Mouse (Mus musculus) C2C12 (cell line): ENCODE results near the gene Lef1. TPM values are rescaled to one million over a fixed set of nuclear protein-coding genes. Genes with fewer than 3 reads are reported as not detected.

Experiments used
- H3K27me3 ChIP-seq: one replicate; pipeline ENCODE4 v1.6.1; 2011; ENCODE audit not compliant: control insufficient read depth, insufficient read depth, insufficient read length
- H3K36me3 ChIP-seq: one replicate; pipeline ENCODE4 v1.6.1; 2011; ENCODE audit not compliant: control insufficient read depth, insufficient read depth
- H3K4me3 ChIP-seq: one replicate; pipeline ENCODE4 v1.5.1; 2011; ENCODE audit warnings: mild to moderate bottlenecking, control low read depth; ENCODE audit not compliant: poor library complexity, insufficient read depth, severe bottlenecking
- H3K79me2 ChIP-seq: one replicate; pipeline ENCODE4 v1.6.1; 2011; ENCODE audit not compliant: control insufficient read depth, insufficient read depth
- H3K79me3 ChIP-seq: one replicate; pipeline ENCODE4 v1.6.1; 2011; ENCODE audit warnings: low read depth, control low read depth
- H3ac ChIP-seq: one replicate; pipeline ENCODE3; 2011; ENCODE audit warnings: low read depth; ENCODE audit not compliant: control insufficient read depth, insufficient read length
- CEBPB ChIP-seq: IDR thresholded peaks from one replicate; pipeline ENCODE4 v1.6.1; 2011; ENCODE audit warnings: low read depth, mild to moderate bottlenecking, control low read depth, moderate library complexity
- CTCF ChIP-seq: IDR thresholded peaks from one replicate; pipeline ENCODE4 v1.5.1; 2011; ENCODE audit not compliant: control insufficient read depth, insufficient read depth, insufficient read length
- FOSL1 ChIP-seq: IDR thresholded peaks from one replicate; pipeline ENCODE4 v1.8.0; 2011; ENCODE audit warnings: mild to moderate bottlenecking, low read length; ENCODE audit not compliant: poor library complexity, insufficient read depth, severe bottlenecking
- MAX ChIP-seq: IDR thresholded peaks from one replicate; pipeline ENCODE4 v1.6.1; 2011; ENCODE audit warnings: mild to moderate bottlenecking, control low read depth
- MYOD1 ChIP-seq: IDR thresholded peaks from one replicate; pipeline ENCODE4 v1.6.1; 2011; ENCODE audit warnings: low read depth; ENCODE audit not compliant: control insufficient read depth, insufficient read length
- MYOG ChIP-seq: IDR thresholded peaks from one replicate; pipeline ENCODE4 v1.6.1; 2011; ENCODE audit not compliant: control insufficient read depth, insufficient read length; ENCODE audit errors: extremely low read depth
- USF1 ChIP-seq: IDR thresholded peaks from one replicate; pipeline ENCODE4 v1.6.1; 2011; ENCODE audit warnings: low read depth, mild to moderate bottlenecking, control low read depth, moderate library complexity
- long read RNA-seq, 2 experiments: library from polyadenylated mRNA; unstranded; transcript quantifications; one replicate each; pipeline ENCODE4 v2.0.0; 2019 to 2020
- polyA plus RNA-seq: library from polyadenylated mRNA; unstranded; fragments of >200 nt; fragmentation: generic; extraction: Trizol; gene quantifications from one replicate; pipeline ENCODE4 v1.2.1, GENCODE M21; 2012; ENCODE audit warnings: missing spikeins

Gene Lef1
- 4.6 TPM for polyA plus RNA-seq
- long read RNA-seq, experiment 1, partial matches to known transcripts = 0 of 2 reads
- long read RNA-seq, experiment 1, other reads (novel, unspliced or antisense) = 1 of 2 reads
- long read RNA-seq, experiment 2, transcript Lef1-201 (12 exons, 3,482 nt) = major isoform, 20 of 36 reads
- long read RNA-seq, experiment 2, transcript Lef1-202 (11 exons, 3,398 nt) = minor isoform, 6 of 36 reads
- long read RNA-seq, experiment 2, partial matches to known transcripts = 3 of 36 reads
- long read RNA-seq, experiment 2, other reads (novel, unspliced or antisense) = 5 of 36 reads

DNA sequence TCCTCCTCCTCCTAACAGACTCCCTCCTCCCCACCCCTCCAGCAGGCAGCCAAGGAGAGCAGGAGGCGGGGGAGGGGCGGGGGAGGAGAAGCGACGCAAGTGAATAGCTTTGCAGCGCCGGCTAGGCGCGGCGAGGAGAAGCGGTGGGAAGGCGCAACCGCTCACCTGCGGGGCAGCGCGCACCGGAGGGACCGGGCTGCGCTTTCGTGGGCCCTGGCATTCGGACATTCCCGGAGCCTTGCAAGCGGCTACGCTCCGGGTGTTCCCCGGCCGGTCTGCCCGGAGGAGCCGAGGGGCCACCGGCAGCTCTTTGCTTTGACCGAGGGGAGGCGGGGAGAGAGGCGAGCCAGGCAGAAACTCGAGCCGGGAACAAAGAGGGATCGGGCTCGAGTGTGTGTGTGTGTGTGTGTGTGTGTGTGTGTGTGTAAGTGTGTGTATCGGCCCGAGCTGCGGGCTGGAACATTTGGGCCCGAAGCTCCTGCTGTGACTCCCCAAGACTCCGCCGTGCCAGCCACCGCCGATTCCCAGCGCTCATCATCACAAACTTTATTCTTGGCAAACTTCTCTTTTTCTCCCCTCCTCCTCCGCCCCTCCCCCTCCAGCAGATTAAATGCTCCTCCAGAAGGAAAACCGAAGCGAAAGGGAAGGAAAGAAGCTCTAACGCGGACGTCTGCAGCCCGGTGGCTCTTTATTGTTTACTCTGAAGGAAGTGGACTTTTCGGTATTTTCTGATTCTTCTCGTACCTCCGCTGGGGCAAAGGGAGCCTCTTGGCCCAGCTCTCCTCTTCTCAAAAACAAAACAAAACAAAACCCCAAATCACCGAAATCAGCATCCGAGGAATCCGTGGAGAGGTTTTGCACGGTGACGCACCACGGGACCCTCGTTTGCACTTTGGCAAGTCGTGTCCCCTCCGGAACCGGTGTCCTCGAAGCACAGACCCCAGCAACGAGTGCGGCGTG lies at the start of gene Lef1:
TSS of gene Lef1 (plus strand) at position 281 of the 960 bp plus-strand sequence.
- Histone ChIP-seq H3K27me3 (no peaks in the 10 kb centered on the region), H3ac (peak within 1 kb of the TSS; percentile 63), H3K79me2 (no peaks in the 10 kb centered on the region), H3K79me3 (no peaks in the 10 kb centered on the region), H3K36me3 (no peaks in the 10 kb centered on the region), H3K4me3 (peak within 1 kb of the TSS; percentile 46)
- TF ChIP-seq MYOD1 (no peak), USF1 (no peak), FOSL1 (no peak), MAX (no peak), CEBPB (no peak)

DNA sequence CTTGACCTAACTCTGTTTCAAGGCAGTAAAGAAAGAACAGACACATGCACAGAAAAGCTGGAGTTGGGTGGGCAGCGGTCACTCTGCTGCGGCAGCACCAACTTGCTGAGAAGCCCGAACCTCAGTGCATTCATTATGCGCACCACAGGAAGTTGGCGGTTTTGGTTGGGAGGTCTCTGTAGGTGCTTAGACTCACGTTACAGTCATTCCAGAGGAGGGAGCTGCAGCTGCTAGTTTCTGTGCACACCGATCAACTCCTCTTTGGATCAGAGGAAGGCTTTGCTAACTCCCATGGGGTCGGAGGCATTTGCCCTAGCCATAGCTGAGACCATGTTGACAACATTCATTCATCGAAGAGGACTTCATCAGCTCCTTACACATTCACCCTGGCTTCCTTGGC lies 45.3 kb upstream of the Lef1 start:
- no peaks in the 10 kb centered on the region for H3K79me2 ChIP-seq
- H3K36me3 ChIP-seq = no peaks in the 10 kb centered on the region
- no peak for TF ChIP-seq FOSL1
- no peak for TF ChIP-seq MYOG
- TF ChIP-seq MYOD1 = no peak
- no peak for TF ChIP-seq MAX
- TF ChIP-seq CEBPB = no peak
- no peak for TF ChIP-seq CTCF
- no peak for TF ChIP-seq USF1
- H3K27me3 ChIP-seq = no peaks in the 10 kb centered on the region
- H3ac ChIP-seq = no peak overlapping the region
- H3K4me3 ChIP-seq = no peak overlapping the region
- no peaks in the 10 kb centered on the region for H3K79me3 ChIP-seq

DNA sequence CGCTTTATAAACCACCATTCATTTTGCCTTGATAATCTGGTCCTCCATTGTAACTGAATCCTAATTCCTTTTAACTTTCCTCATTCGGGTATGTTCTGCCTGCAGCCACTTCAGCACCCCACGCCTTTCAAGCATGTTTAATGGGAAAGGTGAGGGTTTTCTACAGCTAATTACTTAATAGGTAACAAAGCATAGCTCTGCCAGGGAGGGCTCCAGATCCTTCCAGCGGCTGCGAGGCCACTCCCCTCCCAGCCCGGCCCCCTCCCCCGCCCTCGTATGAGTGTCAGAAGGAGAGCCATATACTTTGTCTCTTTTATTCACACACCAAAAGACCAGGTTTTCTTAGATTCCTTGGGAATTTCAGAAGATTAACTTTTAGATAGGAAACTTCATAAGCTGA lies 44.1 kb upstream of the Lef1 start:
- Histone ChIP-seq H3K4me3 (no peak overlapping the region), H3K79me3 (no peaks in the 10 kb centered on the region), H3ac (no peak overlapping the region), H3K36me3 (no peaks in the 10 kb centered on the region), H3K27me3 (no peaks in the 10 kb centered on the region), H3K79me2 (no peaks in the 10 kb centered on the region)
- TF ChIP-seq CEBPB (no peak), MYOG (no peak), MAX (no peak), USF1 (no peak), MYOD1 (no peak), FOSL1 (no peak), CTCF (no peak)

DNA sequence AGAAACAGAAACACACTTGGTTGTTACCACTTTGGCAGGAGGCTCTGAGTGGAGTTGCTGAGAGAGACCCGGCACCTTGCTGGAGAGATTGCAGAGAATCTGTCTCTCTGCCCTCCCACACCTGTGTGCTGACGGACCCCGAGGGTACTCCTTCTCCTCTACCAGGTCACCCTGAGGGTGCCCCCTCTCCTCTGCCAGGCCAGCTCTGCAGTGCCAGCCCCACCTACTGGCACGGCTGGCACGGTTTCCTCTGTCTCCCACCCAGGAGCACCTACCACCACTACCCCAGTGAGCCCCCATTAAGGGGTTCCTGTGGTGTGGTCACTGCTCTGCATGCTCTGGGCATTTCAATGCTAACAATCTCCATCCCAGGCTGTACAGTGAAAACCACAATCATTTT lies 42.3 kb upstream of the Lef1 start:
- TF ChIP-seq MYOG (no peak), MAX (no peak), CEBPB (no peak), FOSL1 (no peak), MYOD1 (no peak), CTCF (no peak), USF1 (no peak)
- no peaks in the 10 kb centered on the region for H3K36me3 ChIP-seq
- no peak overlapping the region for H3K4me3 ChIP-seq

DNA sequence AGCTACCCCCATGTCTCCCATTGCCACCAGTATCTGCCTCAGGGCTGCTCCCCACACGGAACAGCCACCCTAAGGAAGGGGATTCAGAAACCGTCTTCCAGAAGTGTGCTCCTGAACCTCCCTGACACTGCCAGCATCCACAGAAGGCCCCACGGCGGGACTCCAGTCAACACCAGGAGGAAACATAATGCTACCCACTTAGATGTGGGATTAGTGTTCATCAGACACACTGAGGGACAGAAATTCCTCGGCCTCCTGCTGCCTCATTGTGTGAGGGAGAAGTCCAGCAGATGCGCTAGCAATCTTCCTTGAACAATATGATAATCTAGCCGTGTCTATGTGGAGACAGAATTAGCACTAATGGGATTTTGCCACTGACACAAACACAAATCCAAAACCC lies 40.1 kb upstream of the Lef1 start:
- no peaks in the 10 kb centered on the region for H3K79me3 ChIP-seq
- no peaks in the 10 kb centered on the region for H3K27me3 ChIP-seq
- TF ChIP-seq USF1 (no peak), MYOD1 (no peak), CEBPB (no peak), FOSL1 (no peak), MYOG (no peak), MAX (no peak), CTCF (no peak)
- H3ac ChIP-seq = no peak overlapping the region
- no peaks in the 10 kb centered on the region for H3K79me2 ChIP-seq
- H3K36me3 ChIP-seq = no peaks in the 10 kb centered on the region
- no peak overlapping the region for H3K4me3 ChIP-seq

More for the DNA sequence above, 42.3 kb upstream of the Lef1 start:
- no peaks in the 10 kb centered on the region for H3K79me2 ChIP-seq
- H3ac ChIP-seq = no peak overlapping the region
- H3K79me3 ChIP-seq = no peaks in the 10 kb centered on the region
- H3K27me3 ChIP-seq = no peaks in the 10 kb centered on the region

DNA sequence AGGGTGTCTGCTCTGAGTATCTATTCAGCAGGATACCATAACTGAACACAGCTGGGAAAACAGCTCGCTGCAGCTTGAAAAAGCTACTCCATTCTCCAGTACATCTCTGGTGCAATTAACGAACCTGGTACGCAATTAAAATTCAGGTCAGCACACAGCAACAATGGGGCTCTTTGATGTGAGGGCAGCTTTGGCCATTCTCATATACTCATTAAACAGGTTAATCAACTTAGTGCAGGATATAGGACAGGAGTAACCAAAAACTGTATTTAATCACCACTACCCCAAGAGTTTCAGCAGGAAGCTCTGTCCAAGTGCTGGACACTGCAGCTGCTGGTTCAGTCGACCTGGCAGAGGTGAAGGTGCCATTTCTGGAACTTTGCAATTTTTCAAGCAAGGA lies 37.6 kb upstream of the Lef1 start:
- TF ChIP-seq CTCF = no peak
- TF ChIP-seq MAX = no peak
- TF ChIP-seq CEBPB = no peak
- TF ChIP-seq MYOG = no peak
- no peak for TF ChIP-seq USF1
- TF ChIP-seq MYOD1 = no peak
- TF ChIP-seq FOSL1 = no peak
- H3ac ChIP-seq = no peak overlapping the region
- H3K4me3 ChIP-seq = no peak overlapping the region
- H3K27me3 ChIP-seq = no peaks in the 10 kb centered on the region
- H3K79me2 ChIP-seq = no peaks in the 10 kb centered on the region
- H3K36me3 ChIP-seq = no peaks in the 10 kb centered on the region
- H3K79me3 ChIP-seq = no peaks in the 10 kb centered on the region
